Mouse (Mus musculus) heart, embryonic 13.5 days (tissue): ENCODE measurements at regions not wholly inside any gene's neighbourhood (a gene's known extent, or its start where the extent isn't known, plus 50 kb on each side); places are given as distances from the start of the nearest gene placed in this dataset.

Experiments used
- ATAC-seq: fragments of 200-750 bp; cut with Nextera tagmentation; 2 replicates; pipeline ENCODE4 v1.8.0; 2017; ENCODE audit warnings: moderate TSS enrichment; ENCODE audit not compliant: insufficient number of reproducible peaks, low FRiP score, low TSS enrichment; ENCODE audit errors: extremely low read depth
- H3K27ac ChIP-seq: fragments of 300-500 bp; sonication (generic); replicated peaks from 2 replicates; pipeline ENCODE4 v1.5.1; 2015; ENCODE audit warnings: moderate library complexity, mild to moderate bottlenecking, inconsistent platforms
- H3K27me3 ChIP-seq: fragments of 300-500 bp; sonication (generic); replicated peaks from 2 replicates; pipeline ENCODE4 v1.6.1; 2015; ENCODE audit warnings: mild to moderate bottlenecking, inconsistent platforms
- H3K36me3 ChIP-seq: fragments of 300-500 bp; sonication (generic); 2 replicates; pipeline ENCODE4 v1.6.1; 2015; ENCODE audit warnings: mild to moderate bottlenecking, inconsistent platforms
- H3K4me1 ChIP-seq: fragments of 300-500 bp; sonication (generic); 2 replicates; pipeline ENCODE4 v1.6.1; 2015; ENCODE audit warnings: inconsistent platforms
- H3K4me2 ChIP-seq: fragments of 300-500 bp; sonication (generic); 2 replicates; pipeline ENCODE4 v1.6.1; 2015; ENCODE audit warnings: inconsistent platforms, mild to moderate bottlenecking, moderate library complexity
- H3K4me3 ChIP-seq: fragments of 300-500 bp; sonication (generic); 2 replicates; pipeline ENCODE4 v1.5.1; 2015; ENCODE audit warnings: moderate library complexity, mild to moderate bottlenecking, inconsistent platforms
- H3K9ac ChIP-seq: fragments of 300-500 bp; sonication (generic); 2 replicates; pipeline ENCODE4 v1.6.1; 2015; ENCODE audit warnings: inconsistent platforms, mild to moderate bottlenecking, moderate library complexity
- H3K9me3 ChIP-seq: fragments of 300-500 bp; sonication (generic); 2 replicates; pipeline ENCODE4 v1.6.1; 2016; ENCODE audit warnings: inconsistent platforms
- WGBS: fragments of 180-500 bp; shearing (Covaris S2); methylation state at CpG from one replicate; pipeline ENCODE4 v1.1.7; 2015; ENCODE audit warnings: mixed read lengths; 5-methylcytosine and 5-hydroxymethylcytosine counted together

DNA sequence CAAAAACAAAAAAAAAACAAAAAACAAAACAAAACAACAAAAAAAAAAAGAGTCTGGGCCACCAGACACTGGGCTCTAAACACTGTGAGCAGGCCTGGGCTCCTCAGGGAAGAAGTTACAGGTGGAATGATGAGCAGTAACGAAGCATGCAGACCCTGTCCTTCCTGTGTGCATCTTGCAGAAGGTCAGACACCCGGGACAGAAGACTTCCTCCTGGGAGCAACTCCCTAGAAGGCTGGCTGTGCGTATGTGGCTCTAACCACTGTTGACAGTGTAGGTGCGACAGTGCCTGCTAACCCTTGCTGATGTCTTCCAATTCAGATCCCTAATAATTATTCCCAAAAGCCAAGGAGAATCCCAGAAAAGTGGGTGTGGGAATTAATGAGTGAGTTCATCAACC, 164.8 kb downstream of the Nedd1 start:
- no peak overlapping the region for H3K27ac ChIP-seq
- no peaks in the 10 kb centered on the region for H3K27me3 ChIP-seq
- 64% methylated on average over 4 of the region's 4 CpGs for WGBS
- no peak overlapping the region for H3K4me2 ChIP-seq
- ATAC-seq, result no peak
- H3K9ac ChIP-seq, result no peak overlapping the region
- no peaks in the 10 kb centered on the region for H3K4me1 ChIP-seq
- no peaks in the 10 kb centered on the region for H3K36me3 ChIP-seq
- H3K4me3 ChIP-seq, result no peak overlapping the region
- H3K9me3 ChIP-seq, result no peaks in the 10 kb centered on the region

GRCm38 (mm10) chr10:92556526-92557422, 165.4 kb downstream of the Nedd1 start:
- Histone ChIP-seq H3K36me3 (no peaks in the 10 kb centered on the region), H3K27me3 (no peaks in the 10 kb centered on the region), H3K4me2 (no peak overlapping the region), H3K4me3 (no peak overlapping the region), H3K9me3 (no peaks in the 10 kb centered on the region), H3K9ac (no peak overlapping the region), H3K4me1 (no peaks in the 10 kb centered on the region), H3K27ac (no peak overlapping the region)
- ATAC-seq, result no peak
- 42% methylated on average over 8 of the region's 8 CpGs for whole genome bisulfite sequencing

DNA sequence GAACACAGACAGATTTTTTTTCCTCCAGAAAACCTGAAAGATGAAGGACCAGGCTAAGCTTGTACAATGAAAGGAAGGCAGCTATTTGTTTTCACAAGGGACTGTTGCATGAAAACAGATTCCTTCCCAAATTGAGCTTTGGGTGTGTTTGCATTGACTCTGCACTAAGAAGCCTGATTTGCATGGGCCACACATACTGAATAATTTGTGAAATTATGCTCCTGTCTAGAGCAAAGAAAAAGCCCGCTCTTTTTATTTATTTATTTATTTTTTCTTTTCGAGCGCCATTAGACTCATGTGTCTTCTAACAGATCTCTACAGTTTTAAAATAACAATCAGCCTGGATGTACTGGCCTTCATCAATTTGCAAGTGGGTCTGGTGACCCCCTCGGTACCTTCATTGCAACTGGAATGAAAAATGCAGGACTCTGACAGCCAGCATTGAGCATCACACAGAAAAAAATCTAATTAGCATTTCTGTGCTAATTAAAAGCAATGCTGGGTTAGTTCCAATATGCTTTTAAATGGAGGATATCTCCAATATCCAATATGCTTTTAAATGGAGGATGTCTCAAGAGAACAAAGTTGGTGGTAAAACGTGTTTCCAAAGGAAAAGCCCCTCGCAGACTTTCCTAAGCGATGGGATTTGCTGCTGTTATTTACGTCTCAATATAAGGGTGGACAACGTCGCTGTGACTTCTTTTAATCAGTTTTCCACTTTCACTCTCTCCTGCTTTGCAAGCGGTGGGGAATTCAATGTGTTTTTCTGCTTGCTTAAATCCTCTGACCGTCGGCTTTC, 166.3 kb downstream of the Nedd1 start:
- 64% methylated on average over 13 of the region's 13 CpGs for WGBS
- H3K4me1 ChIP-seq, result no peaks in the 10 kb centered on the region
- H3K27me3 ChIP-seq, result no peaks in the 10 kb centered on the region
- no peak overlapping the region for H3K4me2 ChIP-seq
- H3K9me3 ChIP-seq, result no peaks in the 10 kb centered on the region
- ATAC-seq, result no peak
- H3K4me3 ChIP-seq, result no peak overlapping the region
- H3K36me3 ChIP-seq, result no peaks in the 10 kb centered on the region
- no peak overlapping the region for H3K9ac ChIP-seq
- H3K27ac ChIP-seq, result no peak overlapping the region

GRCm38 (mm10) chr10:92553966-92554365, 168.3 kb downstream of the Nedd1 start:
- H3K4me3 ChIP-seq, result no peak overlapping the region
- H3K27me3 ChIP-seq, result no peaks in the 10 kb centered on the region
- 80% methylated on average over 3 of the region's 3 CpGs for WGBS
- H3K4me1 ChIP-seq, result no peaks in the 10 kb centered on the region
- no peak overlapping the region for H3K9ac ChIP-seq
- ATAC-seq, result no peak
- no peaks in the 10 kb centered on the region for H3K36me3 ChIP-seq
- no peaks in the 10 kb centered on the region for H3K9me3 ChIP-seq
- no peak overlapping the region for H3K4me2 ChIP-seq
- no peak overlapping the region for H3K27ac ChIP-seq

DNA sequence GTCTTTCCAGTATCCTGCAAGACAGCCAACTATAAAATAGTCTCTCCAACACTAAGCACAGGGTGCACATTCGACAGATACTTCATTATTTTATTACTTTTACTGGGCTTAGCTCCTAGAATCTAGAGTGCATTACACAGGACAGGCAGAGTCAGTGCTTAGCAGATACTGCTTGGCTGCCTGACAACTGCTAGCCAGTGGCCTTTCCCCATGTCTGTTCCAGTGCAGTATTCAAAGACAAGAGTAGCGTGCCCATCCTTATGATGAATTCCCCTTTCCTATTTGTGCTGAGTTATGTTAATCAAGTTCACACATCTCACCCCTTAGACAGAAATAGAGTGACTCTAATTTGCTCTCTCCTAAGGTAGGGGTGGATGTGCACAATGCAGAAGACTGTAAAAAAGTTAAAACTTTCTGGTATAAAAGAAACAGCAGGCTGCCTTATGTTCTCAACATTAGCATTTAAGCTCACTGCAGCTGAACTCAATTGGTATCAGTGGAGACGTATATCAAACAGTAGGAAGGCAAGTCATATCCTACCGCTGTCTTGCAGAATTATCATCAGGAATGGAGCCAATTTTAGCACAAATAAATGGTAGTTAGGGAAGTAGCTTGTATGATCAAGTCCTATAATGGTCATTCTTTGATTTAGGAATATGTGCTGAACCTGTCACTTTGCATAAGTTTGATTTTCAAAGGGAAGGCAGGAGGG, 173.2 kb downstream of the Nedd1 start:
- H3K9me3 ChIP-seq, result no peaks in the 10 kb centered on the region
- 56% methylated on average over 4 of the region's 4 CpGs for WGBS
- no peak overlapping the region for H3K4me3 ChIP-seq
- H3K36me3 ChIP-seq, result no peaks in the 10 kb centered on the region
- no peak overlapping the region for H3K27ac ChIP-seq
- no peak overlapping the region for H3K9ac ChIP-seq
- no peaks in the 10 kb centered on the region for H3K27me3 ChIP-seq
- H3K4me1 ChIP-seq, result no peaks in the 10 kb centered on the region
- no peak for ATAC-seq
- H3K4me2 ChIP-seq, result no peak overlapping the region

GRCm38 (mm10) chr10:92538433-92538832, 183.8 kb downstream of the Nedd1 start:
- Histone ChIP-seq H3K9ac (no peak overlapping the region), H3K4me3 (no peak overlapping the region), H3K4me1 (no peaks in the 10 kb centered on the region), H3K27ac (no peak overlapping the region), H3K4me2 (no peak overlapping the region), H3K27me3 (no peaks in the 10 kb centered on the region), H3K36me3 (no peaks in the 10 kb centered on the region), H3K9me3 (no peaks in the 10 kb centered on the region)
- WGBS, result 79% methylated on average over 4 of the region's 4 CpGs
- ATAC-seq, result no peak

GRCm38 (mm10) chr10:92516886-92517285, 205.3 kb downstream of the Nedd1 start:
- WGBS, result 69% methylated on average over 5 of the region's 5 CpGs
- H3K4me3 ChIP-seq, result no peak overlapping the region
- no peaks in the 10 kb centered on the region for H3K4me1 ChIP-seq
- ATAC-seq, result no peak
- no peaks in the 10 kb centered on the region for H3K36me3 ChIP-seq
- H3K27me3 ChIP-seq, result no peaks in the 10 kb centered on the region
- no peak overlapping the region for H3K9ac ChIP-seq
- no peaks in the 10 kb centered on the region for H3K9me3 ChIP-seq
- H3K4me2 ChIP-seq, result no peak overlapping the region
- no peak overlapping the region for H3K27ac ChIP-seq

- WGBS, result 51% methylated on average over 7 of the region's 7 CpGs
- no peak overlapping the region for H3K9ac ChIP-seq
- no peaks in the 10 kb centered on the region for H3K27me3 ChIP-seq
- no peaks in the 10 kb centered on the region for H3K36me3 ChIP-seq
- H3K9me3 ChIP-seq, result no peaks in the 10 kb centered on the region
- no peaks in the 10 kb centered on the region for H3K4me1 ChIP-seq
- H3K4me2 ChIP-seq, result no peak overlapping the region
- H3K4me3 ChIP-seq, result no peak overlapping the region
- no peak for ATAC-seq
- no peak overlapping the region for H3K27ac ChIP-seq
These were observed 210.5 kb downstream of the Nedd1 start for GRCm38 (mm10) chr10:92511769-92512168.

- no peak for ATAC-seq
- H3K9me3 ChIP-seq, result no peaks in the 10 kb centered on the region
- no peaks in the 10 kb centered on the region for H3K27me3 ChIP-seq
- no peak overlapping the region for H3K9ac ChIP-seq
- H3K36me3 ChIP-seq, result no peaks in the 10 kb centered on the region
- 79% methylated on average over 2 of the region's 2 CpGs for WGBS
- no peaks in the 10 kb centered on the region for H3K4me1 ChIP-seq
- H3K4me2 ChIP-seq, result no peak overlapping the region
- H3K4me3 ChIP-seq, result no peak overlapping the region
- H3K27ac ChIP-seq, result no peak overlapping the region
These were observed 211.5 kb downstream of the Nedd1 start for GRCm38 (mm10) chr10:92510677-92511076.

- WGBS, result 67% methylated on average over 1 of the region's 1 CpGs
- no peaks in the 10 kb centered on the region for H3K9me3 ChIP-seq
- no peak overlapping the region for H3K4me3 ChIP-seq
- H3K9ac ChIP-seq, result no peak overlapping the region
- H3K27ac ChIP-seq, result no peak overlapping the region
- no peaks in the 10 kb centered on the region for H3K36me3 ChIP-seq
- H3K4me1 ChIP-seq, result no peaks in the 10 kb centered on the region
- ATAC-seq, result no peak
- no peak overlapping the region for H3K4me2 ChIP-seq
- no peaks in the 10 kb centered on the region for H3K27me3 ChIP-seq
These were observed 217.9 kb downstream of the Nedd1 start for GRCm38 (mm10) chr10:92504271-92504670.

DNA sequence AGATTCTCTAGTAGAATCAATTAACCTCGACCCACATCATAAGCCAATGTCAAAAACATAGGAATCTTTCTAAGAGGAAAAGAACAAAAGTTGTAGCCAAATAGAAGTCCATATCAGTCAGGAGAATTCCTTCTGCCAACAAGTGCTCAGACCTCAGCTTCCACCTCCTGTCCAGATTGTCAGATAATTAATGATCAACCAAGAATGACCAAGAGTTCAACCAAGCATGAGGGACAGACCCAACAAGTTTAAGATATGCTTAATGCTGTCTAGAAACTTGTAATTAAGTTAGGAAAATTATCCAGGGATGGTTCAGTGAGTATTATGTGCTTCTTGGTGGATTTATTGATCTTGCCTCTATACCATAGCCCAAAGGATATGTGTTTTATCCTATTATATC, 238.6 kb downstream of the Nedd1 start:
- Histone ChIP-seq H3K27me3 (no peaks in the 10 kb centered on the region), H3K4me3 (no peak overlapping the region), H3K4me1 (no peaks in the 10 kb centered on the region), H3K27ac (no peak overlapping the region), H3K4me2 (no peak overlapping the region), H3K36me3 (no peaks in the 10 kb centered on the region), H3K9me3 (peaks cover 14% of the 10 kb centered on the region), H3K9ac (no peak overlapping the region)
- ATAC-seq, result no peak
- 50% methylated on average over 1 of the region's 1 CpGs for WGBS
